Mouse (Mus musculus): ENCODE measurements around the gene Abcd2. TPM values are rescaled to one million over a fixed set of nuclear protein-coding genes. Genes with fewer than 3 reads are reported as not detected.

The Abcd2 gene
- not detected in 2 replicates for total RNA-seq (2014; fragmentation: Nextera tagmentation)
- total RNA-seq (2017), result 0.06 TPM in 1 of 2 replicates, not detected in the other
- not detected in 2 replicates for polyA plus RNA-seq (2012)

GRCm38 (mm10) chr15:91191412-91192222 is at the start of gene Abcd2:
Gene Abcd2, minus strand, starts transcription at chr15:91191799.
- DNase-seq (ENCODE audit: low spot score) (no peak), ATAC-seq (ENCODE audit: extremely low read depth, insufficient number of reproducible peaks, low FRiP score, poor library complexity, severe bottlenecking) (no peak)
- Histone ChIP-seq H3K36me3 (replicated peaks) (no peaks in the 10 kb centered on the region), H3K9me3 (replicated peaks) (peaks cover 19% of the 10 kb centered on the region), H3K4me3 (ENCODE audit: low read depth, low read length) (no peak within 1 kb of the TSS), H3K27me3 (ENCODE audit: insufficient read depth, low read length) (no peaks in the 10 kb centered on the region), H3K4me1 (ENCODE audit: insufficient read depth, low read depth, low read length) (no peaks in the 10 kb centered on the region)
- TF ChIP-seq TAL1 (conservative IDR thresholded peaks at IDR 0.05; ENCODE audit: low read depth, low read length), result no peak
- TF ChIP-seq GATA1 (IDR thresholded peaks at IDR 0.05; ENCODE audit: borderline replicate concordance, low read length), result no peak
- no peak for TF ChIP-seq CTCF (IDR thresholded peaks at IDR 0.05; ENCODE audit: low read depth, low read length)
- no peak for TF ChIP-seq GATA2 (IDR thresholded peaks at IDR 0.05; ENCODE audit: borderline replicate concordance, low read depth, low read length)
- TF ChIP-seq POLR2AphosphoS5 (IDR thresholded peaks at IDR 0.05; ENCODE audit: insufficient replicate concordance, low read depth, low read length), result no peak

- no peak for ATAC-seq (ENCODE audit: extremely low read depth, insufficient number of reproducible peaks, low FRiP score, poor library complexity, severe bottlenecking)
- DNase-seq (ENCODE audit: low spot score), result no peak
- H3K4me3 ChIP-seq (ENCODE audit: low read depth, low read length), result no peak overlapping the region
These were observed 49.2 kb upstream of the Abcd2 start for GRCm38 (mm10) chr15:91240683-91241335.

GRCm38 (mm10) chr15:91237294-91237693 is 45.7 kb upstream of the Abcd2 start:
- H3K4me3 ChIP-seq (ENCODE audit: low read depth, low read length), result no peak overlapping the region
- no peaks in the 10 kb centered on the region for H3K36me3 ChIP-seq (replicated peaks)
- H3K27me3 ChIP-seq (ENCODE audit: insufficient read depth, low read length), result no peaks in the 10 kb centered on the region
- DNase-seq (ENCODE audit: low spot score) (no peak), ATAC-seq (ENCODE audit: extremely low read depth, insufficient number of reproducible peaks, low FRiP score, poor library complexity, severe bottlenecking) (no peak)
- no peaks in the 10 kb centered on the region for H3K4me1 ChIP-seq (ENCODE audit: insufficient read depth, low read depth, low read length)
- H3K9me3 ChIP-seq (replicated peaks), result peaks cover 14% of the 10 kb centered on the region
- TF ChIP-seq GATA1 (IDR thresholded peaks at IDR 0.05; ENCODE audit: borderline replicate concordance, low read length) (no peak), POLR2AphosphoS5 (IDR thresholded peaks at IDR 0.05; ENCODE audit: insufficient replicate concordance, low read depth, low read length) (no peak), TAL1 (conservative IDR thresholded peaks at IDR 0.05; ENCODE audit: low read depth, low read length) (no peak), CTCF (IDR thresholded peaks at IDR 0.05; ENCODE audit: low read depth, low read length) (no peak), GATA2 (IDR thresholded peaks at IDR 0.05; ENCODE audit: borderline replicate concordance, low read depth, low read length) (no peak)

More at GRCm38 (mm10) chr15:91240683-91241335, 49.2 kb upstream of the Abcd2 start:
- Histone ChIP-seq H3K9me3 (replicated peaks) (peaks cover 9% of the 10 kb centered on the region), H3K4me1 (ENCODE audit: insufficient read depth, low read depth, low read length) (no peaks in the 10 kb centered on the region), H3K36me3 (replicated peaks) (no peaks in the 10 kb centered on the region), H3K27me3 (ENCODE audit: insufficient read depth, low read length) (no peaks in the 10 kb centered on the region)
- TF ChIP-seq CTCF (IDR thresholded peaks at IDR 0.05; ENCODE audit: low read depth, low read length), result no peak
- no peak for TF ChIP-seq GATA1 (IDR thresholded peaks at IDR 0.05; ENCODE audit: borderline replicate concordance, low read length)
- no peak for TF ChIP-seq POLR2AphosphoS5 (IDR thresholded peaks at IDR 0.05; ENCODE audit: insufficient replicate concordance, low read depth, low read length)
- TF ChIP-seq GATA2 (IDR thresholded peaks at IDR 0.05; ENCODE audit: borderline replicate concordance, low read depth, low read length), result no peak
- no peak for TF ChIP-seq TAL1 (conservative IDR thresholded peaks at IDR 0.05; ENCODE audit: low read depth, low read length)

- Histone ChIP-seq H3K4me1 (ENCODE audit: insufficient read depth, low read depth, low read length) (no peaks in the 10 kb centered on the region), H3K4me3 (ENCODE audit: low read depth, low read length) (no peak overlapping the region), H3K36me3 (replicated peaks) (no peaks in the 10 kb centered on the region), H3K27me3 (ENCODE audit: insufficient read depth, low read length) (no peaks in the 10 kb centered on the region), H3K9me3 (replicated peaks) (peaks cover 9% of the 10 kb centered on the region)
- no peak for DNase-seq (ENCODE audit: low spot score)
- no peak for ATAC-seq (ENCODE audit: extremely low read depth, insufficient number of reproducible peaks, low FRiP score, poor library complexity, severe bottlenecking)
- TF ChIP-seq TAL1 (conservative IDR thresholded peaks at IDR 0.05; ENCODE audit: low read depth, low read length) (no peak), GATA2 (IDR thresholded peaks at IDR 0.05; ENCODE audit: borderline replicate concordance, low read depth, low read length) (no peak), GATA1 (IDR thresholded peaks at IDR 0.05; ENCODE audit: borderline replicate concordance, low read length) (no peak), POLR2AphosphoS5 (IDR thresholded peaks at IDR 0.05; ENCODE audit: insufficient replicate concordance, low read depth, low read length) (no peak), CTCF (IDR thresholded peaks at IDR 0.05; ENCODE audit: low read depth, low read length) (no peak)
These were observed 14.9 kb upstream of the Abcd2 start for GRCm38 (mm10) chr15:91206518-91206917.

- TF ChIP-seq CTCF (IDR thresholded peaks at IDR 0.05; ENCODE audit: low read depth, low read length), result no peak
- no peak for TF ChIP-seq GATA1 (IDR thresholded peaks at IDR 0.05; ENCODE audit: borderline replicate concordance, low read length)
- no peak for TF ChIP-seq TAL1 (conservative IDR thresholded peaks at IDR 0.05; ENCODE audit: low read depth, low read length)
- no peak for TF ChIP-seq POLR2AphosphoS5 (IDR thresholded peaks at IDR 0.05; ENCODE audit: insufficient replicate concordance, low read depth, low read length)
- TF ChIP-seq GATA2 (IDR thresholded peaks at IDR 0.05; ENCODE audit: borderline replicate concordance, low read depth, low read length), result no peak
- Histone ChIP-seq H3K9me3 (replicated peaks) (peaks cover 13% of the 10 kb centered on the region), H3K4me1 (ENCODE audit: insufficient read depth, low read depth, low read length) (no peaks in the 10 kb centered on the region), H3K27me3 (ENCODE audit: insufficient read depth, low read length) (no peaks in the 10 kb centered on the region), H3K36me3 (replicated peaks) (no peaks in the 10 kb centered on the region), H3K4me3 (ENCODE audit: low read depth, low read length) (no peak overlapping the region)
- DNase-seq (ENCODE audit: low spot score) (no peak), ATAC-seq (ENCODE audit: extremely low read depth, insufficient number of reproducible peaks, low FRiP score, poor library complexity, severe bottlenecking) (no peak)
These were observed 11.9 kb upstream of the Abcd2 start for GRCm38 (mm10) chr15:91203521-91203920.

- no peak for ATAC-seq (ENCODE audit: extremely low read depth, insufficient number of reproducible peaks, low FRiP score, poor library complexity, severe bottlenecking)
- H3K9me3 ChIP-seq (replicated peaks), result peaks cover 11% of the 10 kb centered on the region
- DNase-seq (ENCODE audit: low spot score), result no peak
- H3K4me3 ChIP-seq (ENCODE audit: low read depth, low read length), result no peak overlapping the region
- H3K27me3 ChIP-seq (ENCODE audit: insufficient read depth, low read length), result no peaks in the 10 kb centered on the region
- TF ChIP-seq GATA1 (IDR thresholded peaks at IDR 0.05; ENCODE audit: borderline replicate concordance, low read length) (no peak), TAL1 (conservative IDR thresholded peaks at IDR 0.05; ENCODE audit: low read depth, low read length) (no peak), POLR2AphosphoS5 (IDR thresholded peaks at IDR 0.05; ENCODE audit: insufficient replicate concordance, low read depth, low read length) (no peak), GATA2 (IDR thresholded peaks at IDR 0.05; ENCODE audit: borderline replicate concordance, low read depth, low read length) (no peak), CTCF (IDR thresholded peaks at IDR 0.05; ENCODE audit: low read depth, low read length) (no peak)
- H3K36me3 ChIP-seq (replicated peaks), result no peaks in the 10 kb centered on the region
- no peaks in the 10 kb centered on the region for H3K4me1 ChIP-seq (ENCODE audit: insufficient read depth, low read depth, low read length)
These were observed 10.9 kb upstream of the Abcd2 start for GRCm38 (mm10) chr15:91202486-91202885.
